Mouse (Mus musculus) gastrocnemius, adult 2 months (tissue): ENCODE measurements around the gene Ifi27. TPM values are rescaled to one million over a fixed set of nuclear protein-coding genes. Genes with fewer than 3 reads are reported as not detected.
"Not testable (repeated sequence)": the region's sequence is repeated elsewhere in the genome, so short reads cannot be mapped to it uniquely, and the experiment has no call there.

Experiments used
- DNase-seq: peaks from one replicate; pipeline ENCODE4 v3.0.0; 2022
- H3K27ac ChIP-seq: fragments of 200-600 bp; 2 replicates; pipeline ENCODE4 v1.8.1; 2022; ENCODE audit warnings: mild to moderate bottlenecking
- H3K4me3 ChIP-seq: fragments of 200-600 bp; 2 replicates; pipeline ENCODE4 v1.8.1; 2022; ENCODE audit warnings: mild to moderate bottlenecking, moderate library complexity
- CTCF ChIP-seq: fragments of 200-600 bp; IDR thresholded peaks from 2 replicates; pipeline ENCODE4 v1.8.1; 2022; ENCODE audit warnings: antibody characterized with exemption, mild to moderate bottlenecking, moderate library complexity
- intact Hi-C: fragments of 180-260 bp; cut with DNase I; formaldehyde crosslinking; loops from one replicate; pipeline ENCODE4 v1.15.1; 2025
- total RNA-seq, 2 experiments: library from RNA; stranded (reverse); gene quantifications; 2 replicates each; pipeline ENCODE4 v1.2.3; 2021

Ifi27 gene
- total RNA-seq, 2 experiments from 2014 or later: 46.8 to 61.0 TPM

DNA sequence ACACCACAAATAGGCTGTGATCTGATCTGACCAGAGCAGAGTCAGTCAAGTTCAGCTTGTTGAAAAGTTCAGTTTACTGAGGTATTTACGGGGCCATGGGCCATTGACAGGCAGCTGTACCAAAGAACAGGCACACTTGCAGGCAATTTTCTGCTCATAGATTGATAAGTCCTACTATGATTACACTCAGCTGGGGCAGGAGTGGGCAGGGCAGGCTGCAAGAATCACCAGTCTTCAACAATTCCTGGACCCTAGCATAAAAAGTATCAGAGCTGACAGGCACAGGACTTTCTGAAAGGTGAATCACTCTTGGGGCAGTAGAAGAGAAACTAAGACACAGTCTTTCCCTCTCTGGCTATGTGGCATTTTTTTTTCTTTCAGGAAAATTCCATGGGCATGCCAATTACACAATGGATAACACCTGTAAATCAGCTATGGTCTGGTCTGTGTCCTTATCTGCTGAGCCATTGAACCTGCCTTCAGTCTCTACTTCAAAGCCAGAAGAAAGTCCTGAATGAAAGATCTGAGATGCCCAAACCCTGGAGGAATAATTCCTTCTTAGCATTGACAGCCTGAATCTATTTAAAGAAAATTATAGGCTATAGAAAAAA is 42.9 kb downstream of the Ifi27 start:
- peak overlapping the region; percentile 35 for H3K27ac ChIP-seq
- DNase-seq: no peak
- H3K4me3 ChIP-seq: no peak overlapping the region
- intact Hi-C loops: no loop called here
- no peak for TF ChIP-seq CTCF

DNA sequence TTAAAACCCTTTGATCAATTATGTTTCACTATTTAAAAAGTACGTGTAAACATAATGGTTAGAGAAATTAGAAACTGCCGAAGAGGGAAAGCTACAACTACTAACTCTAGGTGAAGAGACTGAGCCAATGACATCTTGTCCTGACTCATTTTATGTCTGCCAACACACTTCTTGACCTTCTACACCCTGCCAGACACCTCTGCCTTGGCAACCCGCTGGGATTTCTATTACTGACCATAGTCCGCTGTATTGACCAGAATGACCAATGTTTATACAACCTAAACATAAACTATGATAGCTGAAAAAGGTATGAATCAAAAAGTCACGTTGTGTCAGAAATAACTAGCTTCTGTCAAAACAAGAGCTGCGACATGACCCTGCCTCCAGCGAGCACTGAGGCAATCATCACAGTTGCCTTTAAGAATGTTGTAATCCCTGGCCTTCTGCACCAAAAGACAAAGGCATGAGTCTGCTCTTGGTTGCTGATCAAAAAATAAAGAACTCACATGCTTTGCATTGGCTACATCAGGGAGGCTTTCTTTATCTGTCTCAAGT is 43.5 kb downstream of the Ifi27 start:
- H3K4me3 ChIP-seq: no peak overlapping the region
- no peak for TF ChIP-seq CTCF
- intact Hi-C loops: no loop called here
- DNase-seq: peak; percentile 47
- H3K27ac ChIP-seq: peak overlapping the region; percentile 35

DNA sequence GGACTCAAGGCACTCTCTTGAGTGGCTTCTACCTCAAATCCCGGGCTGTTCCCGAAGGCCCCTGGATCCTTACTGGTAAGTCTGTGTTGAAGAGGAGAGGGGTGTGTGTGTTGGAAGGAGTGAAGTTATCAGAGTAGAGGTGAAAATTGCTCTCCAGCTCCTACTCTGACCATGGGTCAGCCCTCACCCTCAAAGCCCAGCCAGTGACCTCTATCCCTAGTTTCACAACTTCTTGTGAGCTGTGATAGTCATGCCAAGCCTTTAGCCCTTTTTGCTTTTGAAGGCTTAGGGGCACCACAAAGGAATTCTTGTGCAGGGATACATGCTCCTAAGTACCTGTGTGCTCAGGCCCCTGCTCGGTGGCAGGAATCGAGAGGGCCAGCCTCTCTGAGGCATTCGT is 47.7 kb downstream of the Ifi27 start:
- H3K27ac ChIP-seq: no peak overlapping the region
- H3K4me3 ChIP-seq: no peak overlapping the region
- DNase-seq: no peak
- TF ChIP-seq CTCF: no peak
- intact Hi-C loops: no loop called here

DNA sequence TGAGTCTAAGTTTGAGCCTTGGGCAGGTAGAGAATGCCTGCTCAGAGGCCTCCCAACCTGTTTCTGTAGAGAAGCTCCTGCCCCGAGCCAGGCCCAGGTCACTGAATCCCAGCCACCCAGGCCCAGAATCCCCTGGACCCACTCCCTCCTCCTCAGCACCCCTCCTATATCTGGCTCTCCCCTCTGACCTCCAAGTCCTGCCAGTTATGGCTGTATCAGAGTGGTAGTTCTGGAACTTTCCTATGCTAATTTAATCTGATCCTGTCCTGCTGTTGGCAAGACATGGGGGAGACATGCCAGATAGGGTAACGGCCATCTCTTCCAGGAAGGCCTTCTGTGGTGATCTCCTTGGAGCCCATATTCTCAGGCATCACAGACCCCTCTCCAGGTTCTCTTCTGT is 48.8 kb downstream of the Ifi27 start:
- Histone ChIP-seq H3K4me3 (no peak overlapping the region), H3K27ac (peak overlapping the region; percentile 56; the same call in 1 of the 2 replicates)
- intact Hi-C loops: no loop called here
- DNase-seq: no peak
- TF ChIP-seq CTCF: no peak

DNA sequence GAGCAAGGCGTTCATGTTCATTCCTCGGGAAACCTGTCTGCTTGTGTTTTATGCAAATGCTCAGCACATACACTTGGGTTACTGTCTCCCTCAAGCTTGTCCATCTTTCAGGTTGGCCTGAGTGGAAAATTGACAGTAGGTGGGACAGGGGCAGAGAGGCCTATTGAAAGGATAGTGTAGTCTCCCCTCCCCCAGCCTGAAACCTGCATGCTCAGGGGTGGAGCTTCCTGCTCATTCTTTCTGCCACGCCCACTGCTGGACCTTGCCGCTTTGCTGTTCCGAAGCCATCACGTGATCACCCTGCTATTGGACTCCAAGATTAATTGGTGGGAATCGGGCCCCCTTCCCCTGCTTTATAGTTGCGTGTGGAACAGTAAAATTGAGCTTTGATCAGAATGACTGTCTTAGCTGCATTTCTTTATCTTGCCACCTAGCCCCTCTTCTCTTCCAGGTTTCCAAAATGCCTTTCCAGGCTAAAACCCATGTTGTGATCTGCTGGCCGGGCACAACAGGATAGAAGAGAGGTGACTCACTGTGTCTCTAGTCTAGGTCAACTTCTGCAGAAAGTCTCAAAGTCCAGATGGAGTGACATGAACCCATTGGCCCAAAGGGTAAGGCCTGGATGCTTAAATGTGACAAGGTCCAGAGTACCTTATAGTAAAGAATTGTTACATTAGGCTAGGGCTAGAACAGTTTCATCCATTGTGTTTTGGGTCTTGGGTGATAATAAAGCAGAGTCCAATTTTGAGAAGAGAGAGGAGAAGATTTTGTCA is 50.4 kb downstream of the Ifi27 start:
- H3K4me3 ChIP-seq, DNase-seq, intact Hi-C loops, H3K27ac ChIP-seq: not testable (repeated sequence)

DNA sequence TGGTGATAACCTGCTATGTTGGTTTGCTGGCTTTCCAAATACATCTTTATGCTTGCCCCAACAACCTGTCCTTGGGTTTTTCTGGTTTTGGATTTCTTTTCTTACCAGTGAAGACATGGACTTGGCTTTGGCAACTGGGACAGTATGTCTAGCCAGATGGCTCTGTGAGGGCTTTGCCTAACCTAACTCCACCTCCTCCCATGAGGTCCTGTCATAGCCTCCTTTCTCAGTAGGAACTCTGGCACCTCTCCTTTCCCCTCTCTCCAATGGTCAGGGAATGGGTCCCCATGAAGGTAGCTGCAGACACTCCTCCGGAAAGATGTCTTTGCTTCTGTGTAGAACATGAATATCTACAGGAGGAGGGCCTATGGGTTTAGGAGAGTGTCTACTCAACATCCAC is 52.7 kb downstream of the Ifi27 start:
- Histone ChIP-seq H3K4me3 (no peak overlapping the region; the same call in 1 of the 2 replicates), H3K27ac (peak overlapping the region; percentile 88)
- DNase-seq: peak; percentile 74
- TF ChIP-seq CTCF: no peak
- intact Hi-C loops: no loop called here

DNA sequence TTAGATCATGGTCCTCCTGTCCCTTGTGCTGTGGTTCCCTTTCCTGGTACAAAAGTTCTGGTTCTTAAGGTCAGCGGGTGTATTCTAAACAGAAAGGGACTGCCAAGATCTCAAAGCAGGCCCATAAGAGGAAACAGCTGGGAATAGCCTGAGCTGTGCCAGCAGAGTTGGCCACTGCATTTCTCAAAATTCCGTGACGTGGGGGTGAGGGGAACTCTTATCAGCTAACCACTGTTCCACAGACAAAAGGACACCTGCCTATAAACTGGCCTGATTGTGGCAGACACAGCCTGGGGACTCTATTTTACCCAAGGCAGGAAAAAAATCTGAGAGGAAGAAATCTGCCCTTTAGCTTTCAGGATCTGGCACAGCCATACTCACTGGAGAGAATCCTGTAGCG is 53.3 kb downstream of the Ifi27 start:
- Histone ChIP-seq H3K27ac (peak overlapping the region; percentile 88), H3K4me3 (no peak overlapping the region; the same call in 1 of the 2 replicates)
- intact Hi-C loops: no loop called here
- DNase-seq: peak; percentile 54
- no peak for TF ChIP-seq CTCF

DNA sequence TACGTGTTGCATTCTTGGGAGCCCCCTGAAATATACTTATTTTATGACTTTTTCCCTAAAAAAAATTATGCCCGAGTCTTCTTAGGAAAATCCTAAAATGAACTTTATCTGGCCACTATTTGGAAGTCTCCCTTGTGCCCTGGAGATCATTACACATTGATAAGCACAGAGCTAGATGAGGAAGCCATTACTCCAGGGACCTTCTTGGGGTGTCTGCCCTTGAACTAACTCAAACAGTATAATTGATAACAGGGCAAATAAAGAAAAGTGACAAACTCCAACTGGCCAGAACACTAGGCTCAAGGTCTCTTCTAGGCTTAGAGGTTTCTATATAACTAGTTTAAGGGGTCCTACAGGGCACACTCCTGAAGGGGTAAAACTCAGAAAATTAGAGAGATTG is 53.7 kb downstream of the Ifi27 start:
- intact Hi-C loops: no loop called here

More for the DNA sequence above, 53.7 kb downstream of the Ifi27 start:
- peak overlapping the region; percentile 88 for H3K27ac ChIP-seq
- H3K4me3 ChIP-seq: no peak overlapping the region
- TF ChIP-seq CTCF: no peak
- DNase-seq: no peak

Other genes starting within 250 kb of the Ifi27 start
- gene Prima1, start 192.1 kb upstream of the Ifi27 start, total RNA-seq: 10 to 100 TPM; 20.8 to 28.6 TPM
- not detected for gene Fam181a, start 123.2 kb upstream of the Ifi27 start, total RNA-seq
- gene Asb2, start 78.2 kb upstream of the Ifi27 start, total RNA-seq: 100 to 1,000 TPM; 548 to 725 TPM
- 1 to 10 TPM; 5.7 to 7.3 TPM for gene Otub2, start 45.5 kb upstream of the Ifi27 start, total RNA-seq
- gene 9330161L09Rik, start 26.4 kb upstream of the Ifi27 start, total RNA-seq: 1 to 10 TPM in 1 of 2 experiments, under 1 TPM in 1; 0.82 to 1.9 TPM
- gene Ddx24, start 8.4 kb upstream of the Ifi27 start, total RNA-seq: 10 to 100 TPM; 75.2 to 83.5 TPM
- gene Ifi27l2a, start 9.5 kb downstream of the Ifi27 start, total RNA-seq: 10 to 100 TPM in 1 of 2 experiments, 1 to 10 TPM in 1; 5.9 to 11.1 TPM
- gene Ifi27l2b, start 23.0 kb downstream of the Ifi27 start, total RNA-seq: not detected
- gene Ppp4r4, start 98.1 kb downstream of the Ifi27 start, total RNA-seq: under 1 TPM; 0.25 to 0.31 TPM
- gene Serpina10, start 197.2 kb downstream of the Ifi27 start, total RNA-seq: not detected
- gene Serpina6, start 223.0 kb downstream of the Ifi27 start, total RNA-seq: not detected
- gene Serpina16, start 241.9 kb downstream of the Ifi27 start, total RNA-seq: not detected